Mouse (Mus musculus) thymus, adult 2 months (tissue): ENCODE measurements around the gene Sspo. TPM values are rescaled to one million over a fixed set of nuclear protein-coding genes. Genes with fewer than 3 reads are reported as not detected.

Experiments used
- DNase-seq: peaks from one replicate; pipeline ENCODE4 v3.0.0; 2021
- H3K27ac ChIP-seq: fragments of 200-500 bp; 2 replicates; pipeline ENCODE4 v1.5.1; 2012; ENCODE audit warnings: low read length, control low read depth; ENCODE audit not compliant: control insufficient read depth, insufficient read depth
- H3K27me3 ChIP-seq: fragments of 200-500 bp; 2 replicates; pipeline ENCODE4 v1.6.1; 2012; ENCODE audit warnings: mild to moderate bottlenecking, low read length, moderate library complexity, mixed read lengths; ENCODE audit not compliant: control insufficient read depth, insufficient read depth
- H3K36me3 ChIP-seq: fragments of 200-500 bp; 2 replicates; pipeline ENCODE4 v1.6.1; 2012; ENCODE audit warnings: mild to moderate bottlenecking, low read length, moderate library complexity; ENCODE audit not compliant: control insufficient read depth, insufficient read depth
- H3K4me1 ChIP-seq: fragments of 200-500 bp; replicated peaks from 2 replicates; pipeline ENCODE4 v1.6.1; 2012; ENCODE audit warnings: low read length; ENCODE audit not compliant: control insufficient read depth, insufficient read depth
- H3K4me3 ChIP-seq: fragments of 200-500 bp; 2 replicates; pipeline ENCODE4 v1.5.1; 2012; ENCODE audit warnings: mild to moderate bottlenecking, low read length, control low read depth, moderate library complexity; ENCODE audit not compliant: control insufficient read depth, insufficient read depth
- CTCF ChIP-seq: fragments of 200-500 bp; IDR thresholded peaks from 2 replicates; pipeline ENCODE4 v1.5.1; 2012; ENCODE audit warnings: mild to moderate bottlenecking, control low read depth, low read length, moderate library complexity, borderline replicate concordance; ENCODE audit not compliant: control insufficient read depth, poor library complexity, insufficient read depth; ENCODE audit errors: extremely low read depth
- POLR2A ChIP-seq: fragments of 200-500 bp; IDR thresholded peaks from 2 replicates; pipeline ENCODE4 v1.6.1; 2012; ENCODE audit warnings: mild to moderate bottlenecking, low read length, control low read depth, moderate library complexity; ENCODE audit not compliant: control insufficient read depth, poor library complexity, insufficient read depth; ENCODE audit errors: extremely low read depth
- WGBS: fragments of 180-500 bp; shearing (Covaris S2); methylation state at CpG from one replicate; pipeline ENCODE4 v1.1.7; 2018; 5-methylcytosine and 5-hydroxymethylcytosine counted together
- polyA plus RNA-seq: library from polyadenylated mRNA; depleted of rRNA; stranded (reverse); fragments of >200 nt; gene quantifications from 2 replicates; pipeline ENCODE4 v1.2.3, GENCODE M21; 2012; rRNA removed

Sspo gene
- polyA plus RNA-seq, result 29.3 and 35.4 TPM in 2 replicates

DNA sequence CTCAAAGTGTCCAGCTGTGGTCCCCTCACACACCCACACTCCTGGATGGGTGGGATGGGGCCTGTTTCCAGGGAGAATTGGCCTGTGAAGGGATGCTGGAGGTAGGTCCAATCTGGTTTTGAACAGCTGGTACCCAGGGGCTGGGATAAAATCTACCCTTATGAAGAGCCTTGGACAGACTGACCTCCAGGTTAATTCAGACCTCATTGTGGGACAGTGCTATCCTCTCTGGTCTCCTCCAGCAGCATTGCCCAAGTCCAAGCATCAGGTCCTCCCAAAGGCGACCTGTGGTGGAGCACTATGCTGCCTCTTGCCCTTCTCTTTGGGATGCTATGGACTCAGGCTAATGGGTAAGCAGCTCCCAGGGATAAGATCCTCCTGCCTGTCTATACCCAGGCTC lies at the start of gene Sspo:
Gene Sspo (plus strand): TSS at position 301 of the 400 bp plus-strand sequence.
- Histone ChIP-seq H3K27ac (no peak within 1 kb of the TSS), H3K27me3 (no peaks in the 10 kb centered on the region; the same call in 1 of the 2 replicates), H3K4me3 (no peak within 1 kb of the TSS), H3K4me1 (peaks cover 16% of the 10 kb centered on the region), H3K36me3 (no peaks in the 10 kb centered on the region)
- no peak for DNase-seq
- WGBS, result 92% methylated on average over 1 of the region's 1 CpGs
- no peak for TF ChIP-seq CTCF
- TF ChIP-seq POLR2A, result no peak

- DNase-seq, result no peak
- no peaks in the 10 kb centered on the region for H3K27me3 ChIP-seq
Measured at GRCm38 (mm10) chr6:48399906-48400305, 48.1 kb upstream of the Sspo start.

DNA sequence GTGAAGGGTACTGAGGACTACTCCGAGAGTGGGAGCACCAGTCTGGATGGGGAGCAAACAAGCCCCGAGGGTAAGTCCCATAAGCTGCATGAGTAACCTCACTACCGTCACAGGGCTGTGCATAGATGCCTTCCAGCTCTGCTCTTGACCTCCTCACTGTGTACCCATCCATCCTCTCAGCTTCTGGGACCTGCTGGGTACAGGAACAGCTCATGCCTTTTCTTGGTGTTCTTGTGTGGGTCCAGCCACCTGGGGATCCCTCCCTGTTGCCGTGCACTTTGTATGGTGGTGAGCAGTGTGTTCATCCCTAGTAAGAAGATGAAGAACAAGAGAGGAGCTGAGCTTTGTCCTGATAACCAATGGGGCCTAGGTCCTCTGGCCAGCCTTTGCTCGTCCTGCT lies 44.0 kb upstream of the Sspo start:
- TF ChIP-seq POLR2A (no peak), CTCF (no peak)
- 94% methylated on average over 5 of the region's 5 CpGs for WGBS
- Histone ChIP-seq H3K36me3 (peaks cover 36% of the 10 kb centered on the region), H3K4me1 (no peaks in the 10 kb centered on the region), H3K27ac (no peak overlapping the region), H3K4me3 (no peak overlapping the region), H3K27me3 (no peaks in the 10 kb centered on the region)
- DNase-seq, result no peak

More at GRCm38 (mm10) chr6:48399906-48400305, 48.1 kb upstream of the Sspo start:
- Histone ChIP-seq H3K4me1 (peaks cover 7% of the 10 kb centered on the region), H3K4me3 (no peak overlapping the region), H3K27ac (no peak overlapping the region), H3K36me3 (peaks cover 8% of the 10 kb centered on the region)
- WGBS, result 96% methylated on average over 5 of the region's 5 CpGs
- no peak for TF ChIP-seq CTCF
- TF ChIP-seq POLR2A, result no peak

DNA sequence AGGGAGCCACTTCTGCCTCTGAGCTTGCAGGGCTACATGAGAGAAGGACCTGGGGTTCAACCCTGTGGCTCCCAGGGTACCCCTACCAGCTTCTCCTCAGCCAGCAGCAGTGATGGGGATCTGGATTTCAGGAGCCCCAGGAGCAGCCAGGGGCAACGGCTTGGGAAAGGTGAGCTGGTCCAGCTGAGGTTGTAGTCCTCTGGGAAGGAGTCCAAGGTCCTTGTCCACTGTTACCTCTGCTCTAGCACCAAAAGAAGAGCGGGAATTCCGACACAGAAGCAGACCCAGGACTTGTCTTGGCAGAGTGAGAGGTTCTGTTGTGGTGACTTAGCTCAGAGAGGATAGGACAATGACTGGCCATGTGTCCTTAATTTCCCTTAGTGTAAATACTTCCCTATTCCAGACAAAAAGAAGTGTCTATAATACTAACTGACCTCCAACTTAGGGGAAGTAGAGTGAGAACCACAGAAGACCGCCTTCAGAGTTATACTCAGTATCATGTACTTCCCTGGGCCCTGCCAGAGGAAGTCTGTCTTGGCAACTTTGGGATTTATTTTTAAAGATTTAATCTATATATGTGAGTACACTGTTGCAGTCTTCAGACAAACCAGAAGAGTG lies 38.2 kb upstream of the Sspo start:
- H3K36me3 ChIP-seq, result peaks cover 78% of the 10 kb centered on the region
- H3K27me3 ChIP-seq, result no peaks in the 10 kb centered on the region
- H3K4me1 ChIP-seq, result no peaks in the 10 kb centered on the region
- no peak overlapping the region for H3K4me3 ChIP-seq
- no peak overlapping the region for H3K27ac ChIP-seq
- WGBS, result 95% methylated on average over 4 of the region's 4 CpGs
- DNase-seq, result no peak
- no peak for TF ChIP-seq POLR2A

- DNase-seq, result no peak
- Histone ChIP-seq H3K27me3 (no peaks in the 10 kb centered on the region), H3K4me1 (no peaks in the 10 kb centered on the region), H3K4me3 (no peak overlapping the region), H3K27ac (no peak overlapping the region), H3K36me3 (peaks cover 78% of the 10 kb centered on the region)
- 97% methylated on average over 3 of the region's 3 CpGs for WGBS
- TF ChIP-seq CTCF (no peak), POLR2A (no peak)
Measured at GRCm38 (mm10) chr6:48410551-48410950, 37.5 kb upstream of the Sspo start.

GRCm38 (mm10) chr6:48411193-48412092 lies 36.6 kb upstream of the Sspo start:
- WGBS, result 94% methylated on average over 6 of the region's 6 CpGs

GRCm38 (mm10) chr6:48412147-48412546 lies 35.9 kb upstream of the Sspo start:
- no peak for DNase-seq
- H3K36me3 ChIP-seq, result peaks cover 76% of the 10 kb centered on the region
- no peaks in the 10 kb centered on the region for H3K4me1 ChIP-seq
- WGBS, result 95% methylated on average over 4 of the region's 4 CpGs
- no peak for TF ChIP-seq POLR2A
- TF ChIP-seq CTCF, result no peak
- H3K4me3 ChIP-seq, result no peak overlapping the region
- no peak overlapping the region for H3K27ac ChIP-seq
- H3K27me3 ChIP-seq, result no peaks in the 10 kb centered on the region

More at GRCm38 (mm10) chr6:48411193-48412092, 36.6 kb upstream of the Sspo start:
- peaks cover 79% of the 10 kb centered on the region for H3K36me3 ChIP-seq
- no peak overlapping the region for H3K27ac ChIP-seq
- H3K4me1 ChIP-seq, result no peaks in the 10 kb centered on the region
- no peaks in the 10 kb centered on the region for H3K27me3 ChIP-seq
- TF ChIP-seq POLR2A, result no peak
- no peak for DNase-seq
- H3K4me3 ChIP-seq, result no peak overlapping the region
